Mouse (Mus musculus) C3H10T1/2 (cell line): Measurements from ENCODE around the gene Insm1. TPM values are rescaled to one million over a fixed set of nuclear protein-coding genes. Genes with fewer than 3 reads are reported as not detected.

Experiments
- polyA plus RNA-seq, 2 experiments: library from polyadenylated mRNA; unstranded; fragments of >200 nt; fragmentation: generic; extraction: Trizol; gene quantifications; one replicate each; pipeline ENCODE4 v1.2.1; 2012; ENCODE audit warnings: missing spikeins in 2 of 2

Insm1 gene
- not detected for polyA plus RNA-seq

DNA sequence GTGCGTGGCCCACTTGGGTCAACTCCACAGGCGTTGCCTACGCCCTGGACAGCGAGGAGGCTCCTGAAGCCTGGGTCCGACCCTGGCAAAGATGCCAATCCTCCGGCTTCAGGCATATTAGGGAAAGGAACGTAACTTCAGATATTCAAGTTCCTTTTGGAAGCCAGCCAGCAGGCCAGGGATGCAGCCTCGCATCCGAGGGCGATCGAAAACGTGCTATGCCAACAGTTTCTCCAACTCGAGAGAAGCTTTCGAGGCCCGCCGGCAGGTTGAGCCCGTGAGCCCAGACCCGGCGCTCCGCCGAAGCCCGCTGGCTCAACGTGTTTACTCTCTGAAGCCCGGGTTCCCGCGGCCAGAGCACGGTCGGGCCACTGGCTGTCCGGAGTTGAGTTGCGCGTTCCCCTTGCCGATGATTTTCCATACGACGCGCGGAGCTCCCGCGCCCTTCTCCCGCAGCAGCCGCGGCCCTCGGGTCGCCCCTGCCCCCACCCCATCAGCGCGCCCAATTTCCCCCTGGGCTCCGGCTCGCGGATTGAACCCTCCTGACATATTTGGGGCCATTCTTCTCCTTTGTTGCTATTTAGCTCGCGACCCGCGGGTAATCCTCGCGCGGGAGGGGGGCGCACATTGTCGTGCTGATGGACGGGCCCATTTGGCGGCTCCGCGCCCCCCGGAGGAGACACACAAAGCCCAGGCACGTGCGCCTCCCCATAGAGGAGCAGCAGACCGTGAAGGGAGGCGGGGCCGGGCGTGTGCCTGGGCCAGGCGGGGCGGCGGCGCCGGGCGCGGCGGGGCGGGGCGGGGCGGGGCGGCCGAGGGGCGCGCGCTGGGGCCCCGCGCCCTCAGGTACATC, at the start of gene Insm1:
TSS of gene Insm1 (plus strand) at position 846 of the 853 bp plus-strand sequence.

